Mouse (Mus musculus) forebrain, embryonic 14.5 days (tissue): ENCODE data around the gene Epn2. TPM values are rescaled to one million over a fixed set of nuclear protein-coding genes. Genes with fewer than 3 reads are reported as not detected.

Experiments used
- ATAC-seq: fragments of 200-750 bp; cut with Nextera tagmentation; 2 replicates; pipeline ENCODE4 v1.8.0; 2017; ENCODE audit warnings: mild to moderate bottlenecking, moderate library complexity
- DNase-seq: peaks from one replicate; pipeline ENCODE4 v3.0.0-alpha.2; 2015; ENCODE audit warnings: low spot score
- H3K27ac ChIP-seq: fragments of 300-500 bp; sonication (generic); 2 replicates; pipeline ENCODE4 v1.5.1; 2014; ENCODE audit warnings: low read depth, mild to moderate bottlenecking, control low read depth, low read length, moderate library complexity
- H3K27me3 ChIP-seq: fragments of 300-500 bp; sonication (generic); replicated peaks from 2 replicates; pipeline ENCODE4 v1.6.1; 2014; ENCODE audit warnings: low read length, control low read depth, mixed read lengths; ENCODE audit not compliant: control insufficient read depth, insufficient read depth
- H3K36me3 ChIP-seq: fragments of 300-500 bp; sonication (generic); 2 replicates; pipeline ENCODE4 v1.6.1; 2014; ENCODE audit warnings: low read length, control low read depth; ENCODE audit not compliant: control insufficient read depth, insufficient read depth
- H3K4me1 ChIP-seq: fragments of 300-500 bp; sonication (generic); 2 replicates; pipeline ENCODE4 v1.6.1; 2014; ENCODE audit warnings: antibody characterized with exemption, low read length, control low read depth; ENCODE audit not compliant: control insufficient read depth, insufficient read depth
- H3K4me2 ChIP-seq: fragments of 300-500 bp; sonication (generic); 2 replicates; pipeline ENCODE4 v1.6.1; 2014; ENCODE audit warnings: mild to moderate bottlenecking, control low read depth, low read length
- H3K4me3 ChIP-seq: fragments of 300-500 bp; sonication (generic); 2 replicates; pipeline ENCODE4 v1.5.1; 2014; ENCODE audit warnings: low read depth, low read length, control low read depth
- H3K9ac ChIP-seq: fragments of 300-500 bp; sonication (generic); 2 replicates; pipeline ENCODE4 v1.6.1; 2014; ENCODE audit warnings: mild to moderate bottlenecking, low read length, control low read depth, moderate library complexity
- H3K9me3 ChIP-seq: fragments of 300-500 bp; sonication (generic); replicated peaks from 2 replicates; pipeline ENCODE4 v1.6.1; 2016; ENCODE audit warnings: low read length, control low read depth, mixed read lengths; ENCODE audit not compliant: control insufficient read depth
- WGBS: fragments of 180-500 bp; shearing (Covaris S2); extraction: QIAGEN DNeasy Blood & Tissue Kit; methylation state at CpG from one replicate; pipeline ENCODE4 v1.1.7; 2014; 5-methylcytosine and 5-hydroxymethylcytosine counted together
- polyA plus RNA-seq: library from polyadenylated mRNA; unstranded; fragments of >200 nt; fragmentation: Nextera tagmentation; extraction: Ambion mirVana; gene quantifications from 2 replicates; pipeline ENCODE4 v1.2.1, GENCODE M21; 2014

Epn2 gene
- polyA plus RNA-seq, 1 experiment from 2014 or later = 54.3 TPM

GRCm38 (mm10) chr11:61519484-61520107 is 59.9 kb downstream of the Epn2 start:
- H3K4me3 ChIP-seq = no peak overlapping the region
- H3K9me3 ChIP-seq = no peaks in the 10 kb centered on the region
- ATAC-seq = no peak
- H3K4me2 ChIP-seq = no peak overlapping the region
- no peaks in the 10 kb centered on the region for H3K4me1 ChIP-seq
- no peak overlapping the region for H3K9ac ChIP-seq
- peaks cover 57% of the 10 kb centered on the region for H3K36me3 ChIP-seq
- DNase-seq = no peak
- H3K27me3 ChIP-seq = no peaks in the 10 kb centered on the region
- no peak overlapping the region for H3K27ac ChIP-seq
- 96% methylated on average over 3 of the region's 3 CpGs for WGBS

DNA sequence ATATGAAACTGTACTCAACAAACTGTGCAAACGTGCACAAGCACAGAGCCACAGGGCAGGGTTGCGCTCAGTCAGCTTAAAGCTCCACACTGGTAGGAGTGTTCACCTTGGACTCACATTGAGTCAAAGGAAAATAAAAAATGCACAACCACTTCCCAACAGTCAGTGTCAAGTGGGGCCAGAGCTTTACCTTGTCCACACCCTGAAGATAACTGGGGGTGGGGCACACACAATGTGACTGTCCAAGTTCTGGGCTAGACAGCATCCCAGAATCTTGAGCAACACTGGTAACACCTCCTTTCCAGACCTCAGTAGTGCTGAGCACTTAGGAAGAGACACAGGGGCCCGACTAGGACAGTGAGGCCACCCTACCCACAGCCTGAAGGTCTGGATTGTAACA is 60.6 kb downstream of the Epn2 start:
- Histone ChIP-seq H3K4me2 (no peak overlapping the region), H3K27me3 (no peaks in the 10 kb centered on the region), H3K4me3 (no peak overlapping the region), H3K4me1 (no peaks in the 10 kb centered on the region), H3K9me3 (no peaks in the 10 kb centered on the region), H3K27ac (no peak overlapping the region), H3K36me3 (peaks cover 58% of the 10 kb centered on the region), H3K9ac (no peak overlapping the region)
- no peak for ATAC-seq
- 95% methylated on average over 3 of the region's 3 CpGs for WGBS
- DNase-seq = no peak

DNA sequence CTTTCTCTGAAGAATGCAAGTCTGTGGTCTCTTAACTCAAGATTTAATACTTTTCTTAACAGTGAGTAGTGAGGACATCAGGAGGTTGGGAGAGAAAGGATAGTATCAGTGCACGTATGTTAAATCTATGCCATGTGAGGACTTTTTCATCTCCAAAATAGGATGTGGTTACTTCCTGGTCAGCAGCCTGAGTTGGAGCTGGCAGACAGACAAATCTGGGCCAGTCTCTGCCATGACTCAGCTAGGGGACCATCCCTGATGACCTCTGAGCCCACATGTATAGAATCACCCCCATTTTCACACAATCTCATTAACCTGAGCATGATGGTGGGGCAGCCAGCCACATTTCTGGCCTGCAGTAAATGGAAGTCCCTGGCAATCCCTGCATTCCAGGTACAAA is 61.5 kb downstream of the Epn2 start:
- no peak overlapping the region for H3K4me2 ChIP-seq
- peaks cover 60% of the 10 kb centered on the region for H3K36me3 ChIP-seq
- no peaks in the 10 kb centered on the region for H3K27me3 ChIP-seq
- H3K9ac ChIP-seq = no peak overlapping the region
- ATAC-seq = no peak
- H3K9me3 ChIP-seq = no peaks in the 10 kb centered on the region
- no peaks in the 10 kb centered on the region for H3K4me1 ChIP-seq
- no peak for DNase-seq
- no peak overlapping the region for H3K4me3 ChIP-seq
- H3K27ac ChIP-seq = no peak overlapping the region
- 88% methylated on average over 1 of the region's 1 CpGs for WGBS

- DNase-seq (peak; percentile 29), ATAC-seq (no peak)
- no peaks in the 10 kb centered on the region for H3K9me3 ChIP-seq
- H3K9ac ChIP-seq = no peak overlapping the region; the same call in 1 of the 2 replicates
- no peaks in the 10 kb centered on the region for H3K4me1 ChIP-seq
- peaks cover 56% of the 10 kb centered on the region for H3K36me3 ChIP-seq
- peak overlapping the region; percentile 21; the same call in 1 of the 2 replicates for H3K27ac ChIP-seq
- no peak overlapping the region for H3K4me3 ChIP-seq
- WGBS = 46% methylated on average over 3 of the region's 3 CpGs
- H3K4me2 ChIP-seq = no peak overlapping the region
- no peaks in the 10 kb centered on the region for H3K27me3 ChIP-seq
These were observed 64.5 kb downstream of the Epn2 start for GRCm38 (mm10) chr11:61514953-61515352.

DNA sequence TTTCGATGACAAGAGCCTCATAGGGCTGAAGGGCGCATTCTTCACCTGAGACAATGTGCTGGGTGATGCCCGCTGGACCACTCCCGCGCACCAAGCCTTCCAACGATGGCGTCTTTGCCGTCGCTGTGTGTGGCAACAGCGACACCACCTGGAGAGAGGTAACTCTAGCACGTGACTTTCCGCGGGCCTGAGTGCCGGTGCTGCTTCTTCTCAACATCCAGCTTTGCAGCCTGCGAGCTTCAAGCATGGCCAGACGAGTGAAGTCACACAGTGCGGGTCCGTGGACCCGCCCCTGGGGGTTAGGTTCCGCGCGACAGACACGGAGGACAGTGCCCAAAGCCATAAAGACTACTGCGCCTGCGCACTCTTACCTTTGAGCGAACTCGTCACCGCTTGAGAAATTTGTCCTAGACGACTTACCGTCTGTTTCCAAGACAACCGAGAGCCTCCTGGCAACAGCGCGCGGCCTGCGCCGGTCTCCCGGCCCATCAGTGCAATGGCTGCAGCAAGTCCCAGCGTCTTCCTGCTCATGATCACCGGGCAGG is 74.7 kb downstream of the Epn2 start, which contains the start of gene B9d1:
TSS of gene B9d1 (plus strand) at position 432 of the 545 bp plus-strand sequence.
- ATAC-seq (peak; percentile 92), DNase-seq (peak; percentile 99)
- Histone ChIP-seq H3K27me3 (no peaks in the 10 kb centered on the region), H3K27ac (peak within 1 kb of the TSS; percentile 80), H3K4me2 (peak within 1 kb of the TSS; percentile 61), H3K9ac (peak within 1 kb of the TSS; percentile 67), H3K9me3 (no peaks in the 10 kb centered on the region), H3K4me1 (peaks cover 13% of the 10 kb centered on the region; the same call in 1 of the 2 replicates), H3K4me3 (peak within 1 kb of the TSS; percentile 47), H3K36me3 (peaks cover 13% of the 10 kb centered on the region; the same call in 1 of the 2 replicates)
- WGBS = under 1% methylated on average over 39 of the region's 39 CpGs

- peak overlapping the region; percentile 80 for H3K27ac ChIP-seq
- peak overlapping the region; percentile 61 for H3K4me2 ChIP-seq
- H3K36me3 ChIP-seq = 0 out of 2 replicates have a peak, but pooled peaks cover 8% of the 10 kb centered on the region
- peak overlapping the region; percentile 67; the same call in 1 of the 2 replicates for H3K9ac ChIP-seq
- 87% methylated on average over 8 of the region's 8 CpGs for WGBS
- ATAC-seq (no peak), DNase-seq (no peak)
- H3K9me3 ChIP-seq = no peaks in the 10 kb centered on the region
- no peaks in the 10 kb centered on the region for H3K27me3 ChIP-seq
- peaks cover 13% of the 10 kb centered on the region; the same call in 1 of the 2 replicates for H3K4me1 ChIP-seq
- H3K4me3 ChIP-seq = peak overlapping the region; percentile 47; the same call in 1 of the 2 replicates
These were observed 75.6 kb downstream of the Epn2 start for GRCm38 (mm10) chr11:61503933-61504332.

DNA sequence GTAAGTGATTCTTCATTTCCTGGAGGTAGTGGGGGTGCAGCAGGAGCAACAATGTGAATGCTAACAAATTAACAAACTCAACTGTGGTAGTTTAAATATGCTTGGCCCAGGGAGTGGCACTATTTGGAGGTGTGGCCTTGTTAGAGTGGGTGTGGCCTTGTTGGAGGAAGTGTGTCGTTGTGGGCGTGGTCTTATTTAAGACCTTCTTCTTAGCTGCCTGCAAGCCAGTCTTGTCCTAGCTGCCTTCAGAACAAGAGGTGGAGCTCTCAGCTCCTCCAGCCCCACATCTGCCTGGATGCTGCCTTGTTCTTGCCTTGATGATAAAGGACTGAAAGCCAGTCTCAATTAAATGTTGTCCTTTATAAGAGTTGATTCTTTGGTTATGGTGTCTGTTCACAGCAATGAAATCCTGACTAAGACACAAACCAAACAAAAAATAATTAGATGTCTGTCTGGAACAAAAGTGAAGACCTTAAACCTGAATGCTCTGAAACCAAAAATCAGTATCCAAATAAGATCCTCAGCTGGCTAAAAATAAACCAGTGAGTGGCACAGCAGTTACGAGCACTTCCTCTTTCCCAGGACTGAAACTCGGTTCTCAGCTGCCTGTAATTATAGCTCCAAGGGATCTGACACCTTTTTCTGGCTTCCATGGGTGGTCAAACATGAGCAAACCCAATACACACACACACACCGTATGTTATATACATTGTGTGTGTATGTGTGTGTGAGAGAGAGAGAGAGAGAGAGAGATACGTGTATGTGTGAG is 80.6 kb downstream of the Epn2 start:
- DNase-seq (no peak), ATAC-seq (no peak)
- H3K27me3 ChIP-seq = no peaks in the 10 kb centered on the region
- no peak overlapping the region for H3K9ac ChIP-seq
- no peaks in the 10 kb centered on the region for H3K9me3 ChIP-seq
- H3K27ac ChIP-seq = no peak overlapping the region
- no peaks in the 10 kb centered on the region for H3K36me3 ChIP-seq
- 83% methylated on average over 6 of the region's 6 CpGs for WGBS
- H3K4me1 ChIP-seq = no peaks in the 10 kb centered on the region
- no peak overlapping the region for H3K4me3 ChIP-seq
- H3K4me2 ChIP-seq = no peak overlapping the region

DNA sequence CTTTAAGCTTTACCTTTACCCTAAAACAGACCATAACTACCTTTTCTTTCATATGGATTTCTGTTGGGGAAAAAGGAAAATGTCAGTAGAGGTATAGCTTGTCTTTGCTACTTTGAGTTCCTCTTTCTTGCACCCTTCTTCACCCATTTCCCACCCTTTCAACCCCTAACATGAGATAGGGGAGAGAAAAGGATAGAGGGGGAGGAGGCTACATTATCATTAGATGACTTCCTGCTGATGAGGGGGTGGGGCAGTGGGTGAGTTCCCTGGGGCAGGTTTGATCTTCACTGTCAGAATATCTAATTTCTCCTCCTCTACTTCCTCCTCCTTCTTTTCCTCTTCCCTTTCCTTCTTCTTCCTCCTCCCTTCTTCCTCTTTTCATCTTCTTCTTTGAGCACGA is 82.0 kb downstream of the Epn2 start:
- H3K27me3 ChIP-seq = no peaks in the 10 kb centered on the region
- peaks cover 3% of the 10 kb centered on the region; the same call in 1 of the 2 replicates for H3K36me3 ChIP-seq
- WGBS = 64% methylated on average over 1 of the region's 1 CpGs
- no peak overlapping the region for H3K27ac ChIP-seq
- H3K9ac ChIP-seq = no peak overlapping the region
- ATAC-seq = no peak
- H3K4me1 ChIP-seq = peaks cover 7% of the 10 kb centered on the region
- no peak for DNase-seq
- no peak overlapping the region for H3K4me3 ChIP-seq
- no peaks in the 10 kb centered on the region for H3K9me3 ChIP-seq
- no peak overlapping the region for H3K4me2 ChIP-seq
